25 mouse cellular contexts compared by ENCODE assay signal in genomic region chr9:65556349-65556748, GRCm38 (mm10). TPM values are rescaled to one million over a fixed set of nuclear protein-coding genes. Genes with fewer than 3 reads are reported as not detected.
A peak's percentile ranks its signal among the peaks of the same experiment; 100 is the strongest.
DNase-seq lines count a peak whose midpoint lies in the region; ATAC-seq and TF ChIP-seq lines count a peak whose summit lies in the region.
"Had no signal": no experiment of that assay in that cellular context is flagged by ENCODE, and none has a peak within 500 bp of the region (broad histone marks: within the 10 kb centered on the region; RNA-seq: fewer than 3 reads in every experiment).

No protein-coding gene starts in this region.

- no peak for TF ChIP-seq CTCF in heart, adult 2 months (IDR thresholded peaks at IDR 0.05)
- TF ChIP-seq CTCF in stomach, postnatal 0 days (IDR thresholded peaks at IDR 0.05; ENCODE audit: low read depth) = no peak

- no peaks in the 10 kb centered on the region; the same call in 1 of the 2 replicates for H3K36me3 ChIP-seq in heart, adult 2 months (ENCODE audit: control insufficient read depth, insufficient read depth, low read length)
- peaks cover 8% of the 10 kb centered on the region for H3K36me3 ChIP-seq in stomach, embryonic 14.5 days (ENCODE audit: control insufficient read depth, insufficient read depth, low read length)
- peaks cover 7% of the 10 kb centered on the region for H3K36me3 ChIP-seq in stomach, postnatal 0 days (ENCODE audit: control insufficient read depth, insufficient read depth, low read length)
- H3K36me3 ChIP-seq in liver, embryonic 15.5 days (replicated peaks) = peaks cover 96% of the 10 kb centered on the region
- no peaks in the 10 kb centered on the region for H3K36me3 ChIP-seq in forebrain, embryonic 15.5 days

- no peaks in the 10 kb centered on the region for H3K9me3 ChIP-seq in stomach, embryonic 14.5 days (ENCODE audit: control insufficient read depth, low read depth, low read length)
- H3K9me3 ChIP-seq in stomach, postnatal 0 days (ENCODE audit: control insufficient read depth, low read length) = no peaks in the 10 kb centered on the region
- no peaks in the 10 kb centered on the region for H3K9me3 ChIP-seq in liver, embryonic 15.5 days (replicated peaks)
- no peaks in the 10 kb centered on the region for H3K9me3 ChIP-seq in forebrain, embryonic 15.5 days
- H3K9me3 ChIP-seq: forebrain, embryonic 13.5 days; hindbrain, embryonic 13.5 days had no signal

- no peak overlapping the region for H3K9ac ChIP-seq in heart, adult 2 months (ENCODE audit: low read depth, low read length)
- H3K9ac ChIP-seq in stomach, embryonic 14.5 days (replicated peaks; ENCODE audit: low read depth, low read length) = no peak overlapping the region
- no peak overlapping the region for H3K9ac ChIP-seq in stomach, postnatal 0 days (ENCODE audit: low read length)
- H3K9ac ChIP-seq in liver, embryonic 15.5 days = peak overlapping the region; percentile 55; the same call in 1 of the 2 replicates
- H3K9ac ChIP-seq in forebrain, embryonic 15.5 days (replicated peaks) = no peak overlapping the region
- H3K9ac ChIP-seq: forebrain, embryonic 13.5 days; hindbrain, embryonic 13.5 days had no signal

- no peak for TF ChIP-seq POLR2A in heart, adult 2 months (IDR thresholded peaks at IDR 0.05; ENCODE audit: insufficient read depth, low read depth, low read length)

- peak; percentile 91 for DNase-seq in heart, adult 11 months
- DNase-seq in heart, adult 2 months = no peak
- no peak for DNase-seq in stomach, postnatal 0 days (ENCODE audit: low spot score)
- DNase-seq in spleen, adult 12 weeks (ENCODE audit: low spot score) = no peak
- no peak for DNase-seq in layer of hippocampus, adult 9-10 months (ENCODE audit: low spot score)
- DNase-seq: adrenal gland, postnatal 14 days; cerebellum, adult 18-20 months; cerebellum, adult 9-11 months; cerebellum, postnatal 36 days; gastrocnemius, adult 2 months; gastrocnemius, postnatal 36 days; heart, postnatal 10 days; heart, postnatal 4 days had no signal

- WGBS in heart, adult 2 months = 95% methylated on average over 8 of the region's 8 CpGs
- WGBS in stomach, embryonic 14.5 days = 95% methylated on average over 8 of the region's 8 CpGs
- WGBS in stomach, postnatal 0 days = 91% methylated on average over 8 of the region's 8 CpGs
- 90% methylated on average over 8 of the region's 8 CpGs for WGBS in liver, embryonic 15.5 days (ENCODE audit: insufficient replicate concordance)
- WGBS in forebrain, embryonic 15.5 days = 95% methylated on average over 8 of the region's 8 CpGs

- TF ChIP-seq EP300 in heart, adult 2 months (IDR thresholded peaks at IDR 0.05; ENCODE audit: insufficient read depth, low read depth, low read length) = no peak
- no peak for TF ChIP-seq EP300 in stomach, postnatal 0 days (optimal IDR thresholded peaks at IDR 0.05)

- intact Hi-C loops in heart, adult 2 months (cut with DNase I) = no loop called here

- no peaks in the 10 kb centered on the region for H3K79me2 ChIP-seq in heart, adult 2 months (replicated peaks; ENCODE audit: control insufficient read depth, insufficient read depth, low read length)

- H3K27ac ChIP-seq in heart, adult 2 months = no peak overlapping the region
- H3K27ac ChIP-seq in stomach, embryonic 14.5 days (ENCODE audit: low read length) = peak overlapping the region; percentile 89; the same call in 1 of the 2 replicates
- no peak overlapping the region for H3K27ac ChIP-seq in stomach, postnatal 0 days (replicated peaks)
- peak overlapping the region; percentile 95 for H3K27ac ChIP-seq in liver, embryonic 15.5 days (replicated peaks)
- H3K27ac ChIP-seq in forebrain, embryonic 15.5 days (replicated peaks) = no peak overlapping the region
- H3K27ac ChIP-seq: forebrain, embryonic 13.5 days; hindbrain, embryonic 13.5 days; hindbrain, postnatal 0 days had no signal

- no peak overlapping the region for H3K4me3 ChIP-seq in heart, adult 2 months
- no peak overlapping the region for H3K4me3 ChIP-seq in stomach, embryonic 14.5 days (ENCODE audit: low read depth, low read length)
- H3K4me3 ChIP-seq in stomach, postnatal 0 days (ENCODE audit: low read depth, low read length) = no peak overlapping the region
- no peak overlapping the region for H3K4me3 ChIP-seq in liver, embryonic 15.5 days (replicated peaks)
- H3K4me3 ChIP-seq in forebrain, embryonic 15.5 days = no peak overlapping the region
- H3K4me3 ChIP-seq: forebrain, embryonic 13.5 days; gastrocnemius, adult 2 months; hindbrain, embryonic 13.5 days had no signal

- ATAC-seq in stomach, embryonic 14.5 days (ENCODE audit: insufficient number of reproducible peaks, insufficient read depth, low FRiP score, low read depth) = no peak
- no peak for ATAC-seq in stomach, postnatal 0 days (ENCODE audit: low FRiP score, low TSS enrichment)
- ATAC-seq in liver, embryonic 15.5 days (ENCODE audit: insufficient read depth) = no peak
- ATAC-seq in forebrain, embryonic 15.5 days (replicated peaks) = no peak
- ATAC-seq: activated CD4-positive, CD25-positive, alpha-beta regulatory T cell, adult 4 months; forebrain, embryonic 13.5 days; hindbrain, postnatal 0 days; Patski had no signal

- no peak overlapping the region for H3K4me2 ChIP-seq in stomach, embryonic 14.5 days (replicated peaks; ENCODE audit: low read depth, low read length)
- H3K4me2 ChIP-seq in stomach, postnatal 0 days (replicated peaks; ENCODE audit: low read depth) = no peak overlapping the region
- no peak overlapping the region for H3K4me2 ChIP-seq in liver, embryonic 15.5 days
- H3K4me2 ChIP-seq in forebrain, embryonic 15.5 days (replicated peaks) = no peak overlapping the region
- H3K4me2 ChIP-seq: forebrain, embryonic 13.5 days; hindbrain, embryonic 13.5 days had no signal

- H3K4me1 ChIP-seq in heart, adult 2 months (ENCODE audit: control insufficient read depth, insufficient read depth, low read length) = peaks cover 14% of the 10 kb centered on the region
- peaks cover 22% of the 10 kb centered on the region for H3K4me1 ChIP-seq in stomach, embryonic 14.5 days (ENCODE audit: control insufficient read depth, insufficient read depth, low read length)
- H3K4me1 ChIP-seq in stomach, postnatal 0 days (replicated peaks; ENCODE audit: control insufficient read depth, insufficient read depth) = 0 out of 2 replicates have a peak, but pooled peaks cover 3% of the 10 kb centered on the region
- peaks cover 89% of the 10 kb centered on the region for H3K4me1 ChIP-seq in liver, embryonic 15.5 days (replicated peaks)
- 0 out of 2 replicates have a peak, but pooled peaks cover 4% of the 10 kb centered on the region for H3K4me1 ChIP-seq in forebrain, embryonic 15.5 days

- H3K27me3 ChIP-seq in heart, adult 2 months (ENCODE audit: control insufficient read depth, insufficient read depth, low read length) = no peaks in the 10 kb centered on the region
- no peaks in the 10 kb centered on the region for H3K27me3 ChIP-seq in stomach, embryonic 14.5 days (ENCODE audit: control insufficient read depth, insufficient read depth, low read length)
- no peaks in the 10 kb centered on the region for H3K27me3 ChIP-seq in stomach, postnatal 0 days (ENCODE audit: control insufficient read depth, insufficient read depth, low read length)
- no peaks in the 10 kb centered on the region for H3K27me3 ChIP-seq in liver, embryonic 15.5 days
- no peaks in the 10 kb centered on the region for H3K27me3 ChIP-seq in forebrain, embryonic 15.5 days
- H3K27me3 ChIP-seq: forebrain, embryonic 13.5 days; hindbrain, embryonic 13.5 days; Patski had no signal

RNA-seq across cellular contexts. Expression of gene Plekho2, which starts 23.5 kb away (rescaled TPM):
- total RNA-seq in heart, adult 2 months (2021) = 10 to 100 TPM in 1 of 2 experiments, 1 to 10 TPM in 1; 9.9 to 11.1 TPM
- polyA plus RNA-seq in heart, adult 2 months (2012; rRNA removed) = 16.5 and 18.8 TPM in 2 replicates
- 17.2 and 21.2 TPM in 2 replicates for polyA plus RNA-seq in stomach, embryonic 14.5 days (2014; fragmentation: Nextera tagmentation; extraction: Ambion mirVana)
- polyA plus RNA-seq in stomach, postnatal 0 days (2015; fragmentation: Nextera tagmentation; extraction: Ambion mirVana) = 9.6 and 10.6 TPM in 2 replicates
- 27.0 and 27.3 TPM in 2 replicates for polyA plus RNA-seq in liver, embryonic 15.5 days (2015; fragmentation: Nextera tagmentation; extraction: Ambion mirVana)
- 5.1 and 5.2 TPM in 2 replicates for polyA plus RNA-seq in forebrain, embryonic 15.5 days (2015; fragmentation: Nextera tagmentation; extraction: Ambion mirVana)

RNA-seq across cellular contexts. Expression of gene Pif1, which starts 30.6 kb away (rescaled TPM):
- total RNA-seq in heart, adult 2 months (2021) = not detected
- polyA plus RNA-seq in heart, adult 2 months (2012; rRNA removed) = 0.18 and 0.23 TPM in 2 replicates
- 9.9 and 11.0 TPM in 2 replicates for polyA plus RNA-seq in stomach, embryonic 14.5 days (2014; fragmentation: Nextera tagmentation; extraction: Ambion mirVana)
- polyA plus RNA-seq in stomach, postnatal 0 days (2015; fragmentation: Nextera tagmentation; extraction: Ambion mirVana) = 2.1 and 2.4 TPM in 2 replicates
- polyA plus RNA-seq in liver, embryonic 15.5 days (2015; fragmentation: Nextera tagmentation; extraction: Ambion mirVana) = 10.0 and 13.2 TPM in 2 replicates
- polyA plus RNA-seq in forebrain, embryonic 15.5 days (2015; fragmentation: Nextera tagmentation; extraction: Ambion mirVana) = 11.8 and 12.4 TPM in 2 replicates
- total RNA-seq: adrenal gland, adult 18-20 months; gastrocnemius, adult 2 months had no signal

RNA-seq across cellular contexts. Expression of gene Ankdd1a, which starts 36.4 kb away (rescaled TPM):
- not detected for total RNA-seq in heart, adult 2 months (2021)
- not detected in 2 replicates for polyA plus RNA-seq in heart, adult 2 months (2012; rRNA removed)
- not detected in 2 replicates for polyA plus RNA-seq in stomach, embryonic 14.5 days (2014; fragmentation: Nextera tagmentation; extraction: Ambion mirVana)
- polyA plus RNA-seq in stomach, postnatal 0 days (2015; fragmentation: Nextera tagmentation; extraction: Ambion mirVana) = 0.18 and 0.35 TPM in 2 replicates
- polyA plus RNA-seq in liver, embryonic 15.5 days (2015; fragmentation: Nextera tagmentation; extraction: Ambion mirVana) = 0.09 TPM in 1 of 2 replicates, not detected in the other
- 0.23 and 0.26 TPM in 2 replicates for polyA plus RNA-seq in forebrain, embryonic 15.5 days (2015; fragmentation: Nextera tagmentation; extraction: Ambion mirVana)
- total RNA-seq: adrenal gland, postnatal 14 days; gastrocnemius, adult 2 months; gastrocnemius, postnatal 36 days; heart, postnatal 4 days had no signal
- polyA plus RNA-seq: C2C12; embryonic facial prominence, embryonic 14.5 days; forebrain, embryonic 13.5 days; heart, embryonic 14.5 days; Patski had no signal

Comparison
In these comparisons a context has a peak if more than half of its experiments do, and no peak if none do; other contexts are left out.
1. H3K27ac ChIP-seq: peak in stomach, embryonic 14.5 days (single experiment) and liver, embryonic 15.5 days (single experiment); none in heart, adult 2 months (single experiment), stomach, postnatal 0 days (single experiment) and forebrain, embryonic 15.5 days (single experiment).